Mouse (Mus musculus): ENCODE measurements at regions not wholly inside any gene's neighbourhood (a gene's known extent, or its start where the extent isn't known, plus 50 kb on each side); places are given as distances from the start of the nearest gene placed in this dataset.
A peak's percentile ranks its signal among the peaks of the same experiment; 100 is the strongest.

DNA sequence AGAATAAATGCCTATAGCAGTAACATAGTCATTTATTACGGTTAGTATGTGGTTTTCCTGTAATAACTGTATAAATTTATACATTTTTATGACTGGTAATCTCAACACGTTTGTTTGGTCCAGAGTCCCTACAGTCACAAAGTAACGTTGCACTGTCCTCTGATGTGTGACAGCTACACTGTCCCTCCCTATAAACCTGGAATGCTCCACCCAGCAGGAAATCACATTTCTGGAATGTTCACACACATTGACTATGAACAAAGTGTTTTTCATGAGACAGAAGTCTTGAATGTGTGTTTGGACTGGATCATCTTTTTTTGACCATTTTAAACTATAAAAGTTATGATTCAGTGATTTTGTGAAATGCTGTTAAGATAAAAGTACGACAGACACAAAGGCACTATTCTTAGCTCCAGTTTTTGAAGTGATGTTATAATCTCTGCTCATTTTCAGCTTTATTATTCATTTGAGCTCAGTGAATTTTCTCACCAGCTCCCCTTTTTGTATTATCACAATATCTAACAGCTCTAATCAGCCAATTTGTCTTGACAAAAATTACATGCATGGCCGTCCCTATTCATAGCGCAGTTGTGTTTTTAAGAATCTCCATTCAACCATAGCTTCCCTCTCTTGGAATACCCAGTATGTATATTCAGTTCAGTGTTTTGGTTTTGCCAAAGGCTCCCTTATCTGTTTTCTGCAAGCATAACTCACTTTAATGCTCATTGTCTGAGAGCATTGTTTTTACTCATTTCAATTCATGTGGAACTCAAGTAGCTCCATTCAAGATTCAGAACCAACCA, 257.0 kb upstream of the Fam98a start:
- in situ Hi-C loops (cut with MboI; ENCODE audit: low pct_unique_long_range_greater_than_20kb): no loop called here
- TF ChIP-seq CTCF (IDR thresholded peaks at IDR 0.05): no peak

DNA sequence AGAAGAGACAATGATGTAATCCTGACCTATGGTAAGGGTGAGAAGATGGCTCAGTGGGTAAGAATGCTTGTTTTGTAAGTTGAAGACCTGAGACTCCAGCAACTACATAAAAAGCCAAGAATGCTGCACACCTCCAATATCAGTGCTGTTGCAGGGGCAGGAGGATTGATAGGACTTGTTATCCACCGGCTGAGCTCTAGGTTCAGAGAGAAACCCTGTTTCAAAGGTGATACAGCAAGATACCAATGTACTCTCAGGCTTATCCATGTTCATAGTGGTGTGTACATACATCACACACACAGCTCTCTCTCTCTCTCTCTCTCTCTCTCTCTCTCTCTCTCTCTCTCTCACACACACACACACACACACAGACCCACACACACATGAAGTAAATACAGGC, 256.3 kb upstream of the Fam98a start:
- H3K27me3 ChIP-seq: no peaks in the 10 kb centered on the region
- POLR2A ChIA-PET: no interaction called here
- DNase-seq (ENCODE audit: low read depth, low spot score): no peak
- TF ChIP-seq CTCF (IDR thresholded peaks at IDR 0.05): no peak
- in situ Hi-C loops (cut with MboI; ENCODE audit: low pct_unique_long_range_greater_than_20kb): no loop called here
- CTCF ChIA-PET: no interaction called here
- ATAC-seq: no peak

More for the DNA sequence above, 257.0 kb upstream of the Fam98a start:
- POLR2A ChIA-PET: interaction anchor here (0.7 kb wide), 1 partner anchor 29 kb away, joined by 3 read pairs; no protein-coding TSS in a partner anchor
- ATAC-seq (peak; percentile 40), DNase-seq (ENCODE audit: low read depth, low spot score) (peak; percentile 28)
- H3K27me3 ChIP-seq: no peaks in the 10 kb centered on the region
- CTCF ChIA-PET: interaction anchor here (1.0 to 1.6 kb wide), 3 partner anchors 11 to 18 kb away, joined by 3 to 4 read pairs (median 3); no protein-coding TSS in a partner anchor

DNA sequence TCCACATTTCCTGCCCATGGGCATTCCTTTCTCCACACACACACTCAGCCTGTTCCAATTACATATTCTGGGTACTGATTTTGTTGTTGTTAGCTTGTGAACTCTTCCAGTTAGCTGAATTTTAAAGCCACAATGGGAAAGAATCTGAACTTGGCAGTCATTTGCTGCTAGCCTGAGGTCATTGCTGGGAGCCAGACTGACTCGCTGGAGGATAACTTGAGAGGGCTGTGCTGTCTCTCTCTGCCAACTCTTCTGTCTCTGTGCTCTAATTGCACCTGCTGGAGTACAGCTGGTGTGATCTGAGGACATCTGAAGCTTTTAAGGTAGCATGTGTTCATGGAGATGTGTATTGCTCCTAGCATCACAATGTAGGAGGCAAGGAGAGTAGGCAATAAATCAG, 252.6 kb upstream of the Fam98a start:
- peak; percentile 60 for DNase-seq (ENCODE audit: low read depth, low spot score)
- no peaks in the 10 kb centered on the region for H3K27me3 ChIP-seq
- peak; percentile 91 for ATAC-seq
- no peak for TF ChIP-seq CTCF (IDR thresholded peaks at IDR 0.05)
- POLR2A ChIA-PET: no interaction called here
- in situ Hi-C loops (cut with MboI; ENCODE audit: low pct_unique_long_range_greater_than_20kb): no loop called here
- CTCF ChIA-PET: interaction anchor here (1.3 kb wide), 1 partner anchor 11 kb away, joined by 3 read pairs; no protein-coding TSS in a partner anchor

DNA sequence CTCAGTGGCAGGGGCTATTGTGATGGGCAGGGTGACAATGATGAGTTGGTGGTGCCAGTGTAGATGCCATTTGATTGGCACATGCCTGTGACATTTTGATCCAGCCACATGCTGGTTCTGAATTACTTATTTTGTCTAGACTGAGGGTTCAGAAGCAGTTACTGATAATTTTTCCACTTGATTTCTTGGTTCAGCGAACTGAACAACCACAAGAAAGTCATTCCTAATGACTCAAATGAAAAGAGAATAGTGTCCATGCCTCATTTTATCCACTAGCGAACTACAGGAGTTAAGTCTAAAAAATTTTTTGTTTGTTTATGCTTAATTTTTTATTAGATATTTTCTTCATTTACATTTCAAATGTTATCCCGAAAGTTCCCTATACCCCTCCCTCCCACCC, 244.6 kb upstream of the Fam98a start:
- H3K27me3 ChIP-seq: no peaks in the 10 kb centered on the region
- in situ Hi-C loops (cut with MboI; ENCODE audit: low pct_unique_long_range_greater_than_20kb): no loop called here
- DNase-seq (ENCODE audit: low read depth, low spot score) (peak; percentile 24), ATAC-seq (peak; percentile 70)
- no peak for TF ChIP-seq CTCF (IDR thresholded peaks at IDR 0.05)
- CTCF ChIA-PET: no interaction called here
- POLR2A ChIA-PET: interaction anchor here (0.7 kb wide), 1 partner anchor 350 kb away, joined by 4 read pairs; no protein-coding TSS in a partner anchor

DNA sequence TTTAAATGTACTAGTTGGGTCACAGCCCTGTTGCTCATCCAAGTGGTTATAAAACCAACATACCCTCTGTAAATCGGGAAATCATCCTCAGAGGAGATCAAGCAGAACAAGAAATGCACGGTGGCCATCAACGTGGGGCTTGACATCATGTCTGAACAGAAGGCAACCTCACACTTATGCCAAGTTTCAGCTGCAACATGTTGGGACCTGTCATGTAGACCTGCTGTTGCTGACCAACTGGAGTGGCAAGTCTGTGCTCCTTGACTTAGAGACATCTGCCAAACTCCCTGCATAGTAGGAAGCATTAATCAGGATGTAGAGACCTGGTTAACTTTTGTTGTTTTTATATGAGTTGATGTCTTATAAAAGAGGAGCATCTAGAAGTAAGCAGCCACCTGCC, 244.0 kb upstream of the Fam98a start:
- DNase-seq (ENCODE audit: low read depth, low spot score) (no peak), ATAC-seq (peak; percentile 24)
- H3K27me3 ChIP-seq: no peaks in the 10 kb centered on the region
- ChIA-PET POLR2A (no interaction called here), CTCF (no interaction called here)
- in situ Hi-C loops (cut with MboI; ENCODE audit: low pct_unique_long_range_greater_than_20kb): no loop called here
- TF ChIP-seq CTCF (IDR thresholded peaks at IDR 0.05): no peak

DNA sequence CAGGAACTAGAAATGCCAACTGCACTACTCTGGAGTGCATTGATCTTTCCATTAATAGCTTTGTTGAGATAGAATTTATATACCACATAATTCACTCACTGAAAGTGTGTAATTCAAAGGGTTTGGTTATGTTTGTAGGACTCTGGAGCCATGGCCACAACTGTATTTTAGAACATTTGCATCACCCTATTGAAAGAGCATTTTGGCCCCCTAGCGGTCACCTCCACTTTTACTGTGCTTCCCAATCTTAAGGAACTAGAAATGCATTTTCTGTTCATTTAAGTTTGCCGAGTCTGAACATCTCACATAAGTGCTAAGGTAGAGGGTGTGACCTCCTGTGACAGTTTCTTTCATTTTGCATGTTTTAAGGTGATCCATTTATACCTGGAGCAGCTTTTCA, 228.0 kb upstream of the Fam98a start:
- DNase-seq (ENCODE audit: low read depth, low spot score) (no peak), ATAC-seq (no peak)
- H3K27me3 ChIP-seq: no peaks in the 10 kb centered on the region
- peak; percentile 56 for TF ChIP-seq CTCF (IDR thresholded peaks at IDR 0.05)
- ChIA-PET CTCF (interaction anchor here (1.0 to 1.5 kb wide), 2 partner anchors 10 to 11 kb away, joined by 4 to 9 read pairs; no protein-coding TSS in a partner anchor), POLR2A (interaction anchor here (1.0 kb wide), 1 partner anchor 29 kb away, joined by 3 read pairs; no protein-coding TSS in a partner anchor)
- in situ Hi-C loops (cut with MboI; ENCODE audit: low pct_unique_long_range_greater_than_20kb): no loop called here

DNA sequence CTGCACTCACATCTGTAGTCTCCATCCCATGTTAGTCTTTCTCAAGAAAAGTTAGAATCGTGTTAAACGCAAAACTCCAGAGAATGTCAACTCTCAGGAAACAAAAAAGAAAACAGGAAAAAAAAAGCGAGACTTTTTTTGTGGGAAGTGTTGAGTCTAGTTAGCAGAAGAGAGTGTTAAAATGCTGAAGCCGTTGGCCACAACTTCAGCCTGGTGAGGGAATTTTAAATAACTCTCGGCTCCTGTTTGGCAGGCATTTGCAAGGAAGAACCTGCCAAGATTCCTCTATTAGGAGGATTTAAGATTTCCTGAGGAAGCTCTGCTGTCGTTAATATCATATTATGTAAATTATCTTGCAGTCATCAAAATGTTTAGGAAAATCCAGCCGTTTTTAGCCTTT, 224.9 kb upstream of the Fam98a start:
- no peak for ATAC-seq
- H3K27me3 ChIP-seq: no peaks in the 10 kb centered on the region
- TF ChIP-seq CTCF (IDR thresholded peaks at IDR 0.05): no peak
- in situ Hi-C loops (cut with MboI; ENCODE audit: low pct_unique_long_range_greater_than_20kb): no loop called here
- DNase-seq (ENCODE audit: low read depth, low spot score): no peak
- CTCF ChIA-PET: no interaction called here
- POLR2A ChIA-PET: no interaction called here

DNA sequence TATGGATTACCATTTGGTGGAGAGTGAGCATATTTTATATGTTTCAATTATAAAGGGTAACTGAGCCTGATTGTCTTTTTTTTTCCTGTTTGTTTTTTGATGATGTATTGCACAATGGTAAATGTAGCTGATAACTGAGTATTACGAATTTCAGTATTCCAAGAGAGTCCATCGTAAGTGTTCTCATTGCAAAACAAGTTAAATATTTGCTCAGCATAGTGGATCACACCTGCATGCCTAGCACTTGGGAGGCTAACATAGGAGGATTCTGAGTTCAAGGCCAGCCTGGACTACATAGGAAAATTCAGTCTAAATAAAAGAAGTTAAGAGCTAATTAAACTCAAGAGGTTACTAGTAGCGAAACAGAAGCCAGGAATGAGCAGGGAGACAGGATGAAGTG, 223.8 kb upstream of the Fam98a start:
- ChIA-PET POLR2A (no interaction called here), CTCF (no interaction called here)
- in situ Hi-C loops (cut with MboI; ENCODE audit: low pct_unique_long_range_greater_than_20kb): no loop called here
- no peak for DNase-seq (ENCODE audit: low read depth, low spot score)
- no peak for TF ChIP-seq CTCF (IDR thresholded peaks at IDR 0.05)
- no peaks in the 10 kb centered on the region for H3K27me3 ChIP-seq
- ATAC-seq: no peak

DNA sequence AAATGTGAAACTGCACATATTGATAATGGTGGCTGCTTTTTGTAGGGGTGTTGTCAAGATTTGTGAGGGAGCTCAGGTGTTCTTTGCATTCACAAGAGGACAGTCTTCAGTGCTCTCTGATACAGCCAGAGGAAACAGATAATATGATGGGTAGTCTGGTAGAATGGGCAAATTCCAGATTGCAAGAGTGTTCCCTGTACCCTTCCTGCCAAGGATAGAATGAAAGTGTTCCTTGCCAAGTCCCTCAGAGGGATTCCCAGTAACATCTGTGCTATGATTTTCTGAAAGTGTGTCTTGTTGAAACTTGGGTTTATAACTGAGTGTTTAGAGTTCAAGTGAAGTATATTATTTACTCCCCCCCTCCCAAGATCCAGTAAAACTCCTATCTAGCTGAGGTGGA, 221.1 kb upstream of the Fam98a start:
- no peaks in the 10 kb centered on the region for H3K27me3 ChIP-seq
- ATAC-seq: no peak
- CTCF ChIA-PET: interaction anchor here (1.1 kb wide), 1 partner anchor 30 kb away, joined by 3 read pairs; no protein-coding TSS in a partner anchor
- DNase-seq (ENCODE audit: low read depth, low spot score): no peak
- POLR2A ChIA-PET: interaction anchor here (0.6 kb wide), 1 partner anchor 9 kb away, joined by 4 read pairs; no protein-coding TSS in a partner anchor
- in situ Hi-C loops (cut with MboI; ENCODE audit: low pct_unique_long_range_greater_than_20kb): no loop called here
- no peak for TF ChIP-seq CTCF (IDR thresholded peaks at IDR 0.05)

DNA sequence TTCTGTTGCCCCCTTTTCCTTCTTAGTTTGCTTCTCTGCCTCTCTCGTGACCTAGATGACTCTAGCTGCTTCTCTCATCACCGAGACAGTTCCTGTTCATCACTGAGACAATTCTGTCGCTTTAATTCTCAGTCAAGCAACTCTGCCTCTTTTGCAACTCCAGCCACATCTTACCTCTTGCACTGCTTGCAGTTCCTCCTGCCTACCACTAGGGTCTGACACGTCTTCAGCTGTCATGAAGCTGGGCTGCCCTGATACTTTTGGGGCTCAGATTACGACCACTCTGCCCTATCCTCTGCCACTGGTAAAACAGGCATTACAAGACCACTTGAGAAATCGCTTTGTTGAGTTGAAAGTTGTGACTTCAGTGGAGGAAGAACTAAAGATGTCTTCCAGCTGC, 216.9 kb upstream of the Fam98a start:
- in situ Hi-C loops (cut with MboI; ENCODE audit: low pct_unique_long_range_greater_than_20kb): no loop called here
- no peaks in the 10 kb centered on the region for H3K27me3 ChIP-seq
- peak; percentile 43 for TF ChIP-seq CTCF (IDR thresholded peaks at IDR 0.05)
- no peak for DNase-seq (ENCODE audit: low read depth, low spot score)
- no peak for ATAC-seq
- CTCF ChIA-PET: no interaction called here
- POLR2A ChIA-PET: no interaction called here

DNA sequence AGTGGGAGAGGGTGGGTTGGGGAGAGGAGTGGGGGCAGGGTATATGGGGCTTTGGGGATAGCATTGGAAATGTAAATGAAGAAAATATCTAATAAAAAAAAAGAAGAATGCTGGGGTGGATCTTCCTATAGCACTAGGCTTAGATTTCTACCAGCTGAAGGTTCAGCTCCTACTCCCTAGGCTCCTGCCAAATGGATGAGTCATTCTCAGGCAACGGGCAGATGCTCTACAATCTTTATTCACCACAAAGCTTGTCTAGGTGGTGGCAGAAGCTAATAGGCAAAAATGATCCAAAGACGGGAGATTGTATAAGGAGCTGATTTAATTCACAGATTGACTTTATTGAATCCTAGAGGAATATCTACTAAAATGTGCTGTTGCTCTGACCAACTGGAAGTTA, 211.6 kb upstream of the Fam98a start:
- ChIA-PET POLR2A (no interaction called here), CTCF (no interaction called here)
- H3K27me3 ChIP-seq: no peaks in the 10 kb centered on the region
- DNase-seq (ENCODE audit: low read depth, low spot score): no peak
- peak; percentile 54 for ATAC-seq
- TF ChIP-seq CTCF (IDR thresholded peaks at IDR 0.05): no peak
- in situ Hi-C loops (cut with MboI; ENCODE audit: low pct_unique_long_range_greater_than_20kb): no loop called here
